Mouse (Mus musculus) CD8-positive naive resting alpha-beta T cell, adult 2 months (primary cell): ENCODE measurements at regions not wholly inside any gene's neighbourhood (a gene's known extent, or its start where the extent isn't known, plus 50 kb on each side); places are given as distances from the start of the nearest gene placed in this dataset.

Experiments used
- DNase-seq, 2 experiments: peaks; one replicate each; pipeline ENCODE4 v3.0.0; 2022; ENCODE audit warnings: low read depth in 2 of 2, low spot score in 2 of 2

GRCm38 (mm10) chr4:83986951-83987822, 461.8 kb downstream of the Ccdc171 start:
- DNase-seq, result no peak

DNA sequence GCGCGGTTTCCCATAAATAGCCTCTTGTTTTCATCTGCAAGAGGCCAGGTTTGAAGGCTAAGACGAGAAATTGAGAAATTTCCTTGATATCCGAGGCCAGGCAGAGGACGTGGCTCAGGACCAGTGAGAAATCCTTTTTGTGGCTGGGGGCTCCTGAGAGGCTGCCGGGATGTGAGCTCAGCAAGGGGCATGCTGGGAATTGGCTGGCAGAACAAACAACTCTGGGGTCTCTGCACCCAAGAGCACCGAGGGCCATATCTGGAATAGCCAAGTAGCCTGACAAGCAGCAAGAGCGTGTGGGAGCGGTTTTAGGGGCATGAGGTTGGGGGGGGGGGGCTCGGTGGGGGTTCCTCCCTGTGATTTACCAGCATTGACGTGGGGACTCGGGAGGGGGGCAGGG, 462.5 kb downstream of the Ccdc171 start:
- DNase-seq, result no peak

GRCm38 (mm10) chr4:83988314-83988713, 463.0 kb downstream of the Ccdc171 start:
- DNase-seq, result no peak

GRCm38 (mm10) chr4:83990126-83990989, 465.0 kb downstream of the Ccdc171 start:
- no peak for DNase-seq

- no peak for DNase-seq
Observed at GRCm38 (mm10) chr4:83991195-83991594, 465.9 kb downstream of the Ccdc171 start.

DNA sequence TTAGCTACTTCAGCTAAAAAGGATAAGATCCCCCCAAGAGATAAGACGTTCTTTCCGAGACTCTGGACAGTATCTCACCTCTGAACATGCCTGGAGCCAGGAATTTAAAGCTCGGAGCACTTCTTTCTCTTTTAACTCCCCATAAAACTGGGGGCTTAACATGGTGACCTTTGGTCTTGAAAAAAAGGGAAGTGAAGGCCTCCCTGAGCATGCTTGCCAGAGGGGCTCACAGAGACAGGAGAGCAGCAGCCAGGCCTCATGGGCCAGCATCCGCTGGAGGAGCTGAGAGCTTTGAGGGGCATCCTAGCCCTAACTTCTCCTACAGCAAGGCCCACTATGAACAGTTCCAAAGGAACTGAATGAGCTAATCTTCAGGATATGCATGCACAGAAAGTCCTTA, 471.7 kb downstream of the Ccdc171 start:
- no peak for DNase-seq

DNA sequence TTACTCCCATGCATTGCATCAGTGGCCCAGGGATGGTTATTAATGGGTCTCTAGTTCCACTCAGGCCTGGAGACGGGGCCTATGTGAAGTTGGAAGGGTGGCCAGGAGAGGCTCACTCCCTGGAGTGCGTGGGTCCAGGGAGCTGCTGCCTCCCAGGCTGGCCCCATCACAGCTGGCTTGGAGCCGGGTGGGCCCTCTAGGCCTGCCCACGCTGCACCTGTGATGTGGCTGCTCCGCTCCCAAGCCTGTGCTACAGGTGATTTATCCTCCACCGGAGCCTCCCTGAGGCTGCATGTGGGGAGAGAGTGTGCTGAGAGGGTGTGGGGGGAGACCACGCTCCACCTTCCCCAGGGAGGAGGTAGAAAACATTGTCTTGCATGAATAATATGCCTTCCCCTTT, 476.3 kb downstream of the Ccdc171 start:
- DNase-seq, result no peak

DNA sequence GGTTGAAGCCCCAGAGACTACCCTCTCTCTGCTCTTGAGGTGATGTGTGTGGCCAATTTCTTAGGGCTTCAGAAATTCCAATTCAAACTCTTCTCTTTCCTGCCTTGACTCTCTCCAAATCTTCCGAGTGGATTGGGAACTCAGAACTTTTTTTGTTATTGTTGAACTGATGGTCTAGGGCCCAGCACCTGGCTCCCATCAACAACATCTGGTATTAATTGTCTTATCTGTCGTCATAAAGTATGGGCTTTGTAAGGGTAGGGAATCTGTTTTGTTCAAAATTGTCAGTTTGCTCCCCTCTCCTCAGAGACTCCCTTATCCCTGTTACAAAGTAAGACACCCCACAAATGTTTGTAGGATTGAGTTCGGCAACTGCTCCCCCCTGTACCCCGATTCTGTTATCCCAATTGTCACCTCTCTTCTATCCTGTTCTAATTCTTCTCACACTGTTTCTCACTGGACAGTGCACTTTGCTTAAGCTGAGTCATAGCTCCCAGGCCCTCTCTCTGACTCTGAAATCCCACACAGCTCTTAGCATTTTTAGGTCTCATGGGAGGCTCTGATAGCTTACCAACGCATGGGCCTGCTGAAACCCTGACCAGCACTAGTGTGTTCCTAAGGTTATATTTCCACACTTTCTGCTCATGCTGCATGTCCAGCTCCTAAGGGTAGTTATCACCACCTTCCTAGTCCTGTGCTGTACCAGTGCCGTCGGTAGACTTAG, 478.9 kb downstream of the Ccdc171 start:
- DNase-seq, result no peak

- no peak for DNase-seq
Observed at GRCm38 (mm10) chr4:84004786-84005382, 479.5 kb downstream of the Ccdc171 start.

GRCm38 (mm10) chr4:84011941-84012340, 486.6 kb downstream of the Ccdc171 start:
- no peak for DNase-seq

DNA sequence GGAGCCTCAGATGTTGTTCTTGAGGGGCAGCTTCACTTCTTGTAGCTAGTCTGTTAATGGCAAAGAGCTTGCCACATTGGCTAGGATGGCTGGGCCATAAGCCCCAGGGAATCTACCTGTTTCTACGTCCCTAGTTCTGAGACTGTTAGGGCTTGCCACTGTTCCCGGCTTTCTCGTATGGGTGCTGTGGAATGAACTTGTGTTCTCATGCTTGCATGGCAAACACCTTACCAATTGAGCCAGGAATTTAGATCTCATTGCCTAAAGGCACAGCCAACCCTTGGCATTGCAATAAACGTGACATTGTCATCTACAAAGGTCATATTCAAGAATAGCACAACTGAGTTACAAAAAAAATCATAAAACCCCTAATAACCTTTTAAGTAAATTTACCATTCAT, 489.8 kb downstream of the Ccdc171 start:
- no peak for DNase-seq

DNA sequence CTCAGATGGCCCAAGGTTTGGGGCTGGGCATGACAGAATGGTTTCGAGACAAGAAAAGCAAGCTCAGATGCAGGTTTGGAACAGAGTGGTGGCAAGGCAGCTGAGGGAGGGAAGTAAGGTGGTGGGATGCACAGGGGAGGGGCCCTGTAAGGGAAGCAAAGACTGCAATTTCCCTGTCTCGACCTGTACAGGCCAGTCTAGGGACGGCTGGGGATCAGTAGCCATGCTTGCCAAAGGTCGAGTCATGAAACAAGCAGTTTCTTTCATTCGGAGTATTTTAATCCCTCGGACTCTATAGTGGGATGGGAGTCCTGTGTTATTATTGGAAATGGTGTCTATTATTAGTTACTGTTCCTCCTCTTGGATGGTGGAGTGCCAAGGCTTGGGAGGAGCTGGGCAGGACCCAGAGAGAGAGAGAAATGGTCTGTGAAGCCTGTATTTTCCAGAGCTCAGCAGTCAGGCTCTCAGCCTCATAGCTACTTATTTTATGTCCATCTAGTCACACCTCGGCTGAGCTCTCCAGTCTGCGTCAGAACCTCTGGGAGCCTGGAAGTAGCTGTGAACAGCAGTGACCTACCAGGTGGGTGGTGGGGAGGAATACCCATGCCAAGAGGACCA, 490.3 kb downstream of the Ccdc171 start:
- DNase-seq, result no peak

DNA sequence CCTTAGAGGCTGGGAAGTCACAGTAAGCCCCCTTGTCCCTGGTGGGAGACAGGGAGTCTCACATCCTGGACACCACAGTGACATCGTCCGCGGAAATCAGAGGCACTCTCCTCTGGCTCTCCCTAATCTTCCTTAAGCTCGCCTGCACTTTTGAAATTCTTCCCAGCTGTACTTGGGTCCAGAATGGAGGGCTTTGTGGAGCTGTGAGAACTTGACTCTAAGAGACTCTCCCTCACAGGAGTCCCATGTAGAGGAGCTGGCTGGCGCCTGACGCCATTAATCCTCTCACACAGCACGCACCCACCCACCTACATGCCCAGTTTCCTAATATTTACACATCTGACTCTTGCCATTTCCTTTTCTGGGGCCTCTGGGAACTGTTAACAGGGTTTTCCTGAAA, 492.8 kb downstream of the Ccdc171 start:
- DNase-seq, result no peak

GRCm38 (mm10) chr4:84018774-84019173, 493.4 kb downstream of the Ccdc171 start:
- no peak for DNase-seq

DNA sequence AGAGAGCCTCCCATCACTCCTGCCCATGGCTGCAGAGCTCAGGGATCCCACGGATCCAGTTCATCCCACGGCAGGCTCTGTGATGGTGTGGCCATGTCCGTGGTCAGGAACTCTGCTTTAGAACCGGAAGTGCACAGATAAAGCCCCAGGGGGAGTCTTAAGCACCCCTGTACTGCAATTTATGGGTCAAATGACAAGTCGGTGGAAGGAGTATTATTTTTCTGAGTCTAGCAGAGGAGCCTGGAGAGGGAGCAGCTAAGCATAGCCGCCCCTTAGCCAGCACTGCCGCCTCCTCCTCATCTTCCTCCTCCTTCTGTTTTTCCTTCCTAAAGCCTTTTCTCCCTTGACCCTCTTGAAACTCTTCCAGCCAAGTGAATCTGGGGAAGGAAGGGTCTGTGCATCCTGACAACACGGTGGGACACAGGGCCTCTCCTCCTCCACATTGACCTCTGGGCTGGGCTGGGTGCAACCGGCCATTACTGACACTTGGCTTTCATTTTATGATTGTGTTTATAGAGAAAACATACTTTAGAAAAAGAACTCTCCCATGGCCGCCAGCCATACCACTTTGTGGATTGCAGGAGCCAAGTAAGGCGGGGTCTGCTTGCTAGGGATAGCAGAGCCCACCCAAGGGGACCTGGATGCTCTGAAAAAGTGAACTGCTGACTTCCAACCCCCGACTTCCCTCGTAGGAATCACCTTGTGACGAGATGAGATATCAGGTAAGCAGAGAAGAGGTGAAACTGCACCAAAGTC, 494.3 kb downstream of the Ccdc171 start:
- no peak for DNase-seq

- DNase-seq, result no peak
Observed at GRCm38 (mm10) chr4:84020692-84021091, 495.3 kb downstream of the Ccdc171 start.

GRCm38 (mm10) chr4:84022323-84022722, 497.0 kb downstream of the Ccdc171 start:
- no peak for DNase-seq

DNA sequence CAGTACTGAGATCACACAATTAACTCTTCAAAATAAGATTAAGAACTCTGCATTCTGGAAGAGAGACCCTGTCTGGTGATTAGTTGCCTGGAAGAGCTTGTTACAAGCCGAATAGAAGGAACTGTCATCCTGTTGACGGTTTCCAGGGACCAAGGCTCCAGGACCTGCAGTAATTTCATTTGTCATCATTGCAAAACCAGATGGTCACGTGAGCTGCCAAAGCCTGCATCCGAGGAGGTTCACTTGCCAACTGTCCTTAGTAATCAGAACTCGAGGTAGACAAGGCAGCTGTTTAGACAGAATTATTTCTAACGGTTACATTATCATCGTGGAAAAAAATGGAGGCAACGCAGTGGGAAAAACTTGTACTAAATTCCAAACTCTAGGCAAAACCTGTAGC, 500.8 kb downstream of the Ccdc171 start:
- no peak for DNase-seq

DNA sequence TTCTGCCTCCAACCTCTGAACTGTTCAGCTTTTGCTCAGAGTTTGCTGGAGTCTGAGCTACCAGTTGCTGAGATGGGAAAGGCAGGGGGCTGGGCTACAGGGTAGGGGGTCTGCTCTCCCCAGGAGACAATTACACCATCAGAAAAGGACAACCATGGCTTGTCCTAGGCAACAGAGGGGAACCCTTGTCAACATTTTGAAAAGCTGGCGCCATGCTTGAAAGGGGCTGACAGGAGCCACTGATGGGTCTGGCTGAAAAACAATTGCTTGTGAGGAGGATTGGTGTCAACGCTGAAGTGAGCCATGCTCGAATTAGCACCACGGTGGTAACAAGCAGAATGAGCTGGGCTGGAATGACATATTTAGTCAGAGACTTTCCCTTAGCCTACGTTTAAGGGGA, 502.8 kb downstream of the Ccdc171 start:
- no peak for DNase-seq

GRCm38 (mm10) chr4:84030916-84031315, 505.6 kb downstream of the Ccdc171 start:
- DNase-seq, result no peak
